Mouse (Mus musculus): ENCODE results near the gene Hexim2. TPM values are rescaled to one million over a fixed set of nuclear protein-coding genes. Genes with fewer than 3 reads are reported as not detected.

The Hexim2 gene
- polyA plus RNA-seq, 1 experiment = 3.1 TPM

GRCm38 (mm10) chr11:103100361-103100760, 31.9 kb upstream of the Hexim2 start:
- no peak overlapping the region for H3K4me3 ChIP-seq (ENCODE audit: insufficient read depth, low read length)
- TF ChIP-seq CTCF (IDR thresholded peaks at IDR 0.05; ENCODE audit: borderline replicate concordance, insufficient read depth, low read length) = no peak
- TF ChIP-seq POLR2A (IDR thresholded peaks at IDR 0.05; ENCODE audit: low read depth, low read length) = no peak
- peaks cover 16% of the 10 kb centered on the region for H3K4me1 ChIP-seq (ENCODE audit: control insufficient read depth, insufficient read depth, low read length)

GRCm38 (mm10) chr11:103101481-103101865, 30.8 kb upstream of the Hexim2 start, which contains the start of the genes Plcd3 and Acbd4:
Gene Plcd3, minus strand, starts transcription at chr11:103101658.
Gene Acbd4, plus strand, starts transcription at chr11:103101682.
- Histone ChIP-seq H3K4me3 (ENCODE audit: insufficient read depth, low read length) (peak within 1 kb of the TSS; percentile 52), H3K4me1 (ENCODE audit: control insufficient read depth, insufficient read depth, low read length) (peaks cover 15% of the 10 kb centered on the region), H3K27ac (ENCODE audit: insufficient read depth, low read length) (peak within 1 kb of the TSS; percentile 36)
- no peak for TF ChIP-seq CTCF (IDR thresholded peaks at IDR 0.05; ENCODE audit: borderline replicate concordance, insufficient read depth, low read length)
- peak; percentile 89 for TF ChIP-seq POLR2A (IDR thresholded peaks at IDR 0.05; ENCODE audit: low read depth, low read length)

More at GRCm38 (mm10) chr11:103100361-103100760, 31.9 kb upstream of the Hexim2 start:
- H3K27ac ChIP-seq (ENCODE audit: insufficient read depth, low read length) = no peak overlapping the region

- H3K4me3 ChIP-seq (ENCODE audit: insufficient read depth, low read length) = peak overlapping the region; percentile 52
- TF ChIP-seq CTCF (IDR thresholded peaks at IDR 0.05; ENCODE audit: borderline replicate concordance, insufficient read depth, low read length) (no peak), POLR2A (IDR thresholded peaks at IDR 0.05; ENCODE audit: low read depth, low read length) (peak; percentile 43; the same call in 1 of the 2 replicates)
- peak overlapping the region; percentile 36 for H3K27ac ChIP-seq (ENCODE audit: insufficient read depth, low read length)
- H3K4me1 ChIP-seq (ENCODE audit: control insufficient read depth, insufficient read depth, low read length) = peaks cover 10% of the 10 kb centered on the region
Measured at GRCm38 (mm10) chr11:103101866-103102501, 30.2 kb upstream of the Hexim2 start.

GRCm38 (mm10) chr11:103102725-103103349, 29.4 kb upstream of the Hexim2 start:
- no peak overlapping the region for H3K27ac ChIP-seq (ENCODE audit: insufficient read depth, low read length)
- TF ChIP-seq POLR2A (IDR thresholded peaks at IDR 0.05; ENCODE audit: low read depth, low read length) = peak; percentile 69
- peak; percentile 99 for TF ChIP-seq CTCF (IDR thresholded peaks at IDR 0.05; ENCODE audit: borderline replicate concordance, insufficient read depth, low read length)
- peak overlapping the region; percentile 56 for H3K4me3 ChIP-seq (ENCODE audit: insufficient read depth, low read length)
- 0 out of 2 replicates have a peak, but pooled peaks cover 2% of the 10 kb centered on the region for H3K4me1 ChIP-seq (ENCODE audit: control insufficient read depth, insufficient read depth, low read length)

- H3K4me3 ChIP-seq (ENCODE audit: insufficient read depth, low read length) = peak overlapping the region; percentile 56
- no peak overlapping the region for H3K27ac ChIP-seq (ENCODE audit: insufficient read depth, low read length)
- 0 out of 2 replicates have a peak, but pooled peaks cover 2% of the 10 kb centered on the region for H3K4me1 ChIP-seq (ENCODE audit: control insufficient read depth, insufficient read depth, low read length)
- TF ChIP-seq CTCF (IDR thresholded peaks at IDR 0.05; ENCODE audit: borderline replicate concordance, insufficient read depth, low read length) (no peak), POLR2A (IDR thresholded peaks at IDR 0.05; ENCODE audit: low read depth, low read length) (no peak)
Measured at GRCm38 (mm10) chr11:103103621-103104020, 28.6 kb upstream of the Hexim2 start.

- H3K4me1 ChIP-seq (ENCODE audit: control insufficient read depth, insufficient read depth, low read length) = 0 out of 2 replicates have a peak, but pooled peaks cover under 1% of the 10 kb centered on the region
- no peak overlapping the region for H3K27ac ChIP-seq (ENCODE audit: insufficient read depth, low read length)
- no peak overlapping the region for H3K4me3 ChIP-seq (ENCODE audit: insufficient read depth, low read length)
- no peak for TF ChIP-seq POLR2A (IDR thresholded peaks at IDR 0.05; ENCODE audit: low read depth, low read length)
- TF ChIP-seq CTCF (IDR thresholded peaks at IDR 0.05; ENCODE audit: borderline replicate concordance, insufficient read depth, low read length) = no peak
Measured at GRCm38 (mm10) chr11:103104469-103104868, 27.8 kb upstream of the Hexim2 start.

- no peak overlapping the region for H3K4me3 ChIP-seq (ENCODE audit: insufficient read depth, low read length)
- no peak for TF ChIP-seq CTCF (IDR thresholded peaks at IDR 0.05; ENCODE audit: borderline replicate concordance, insufficient read depth, low read length)
- no peak for TF ChIP-seq POLR2A (IDR thresholded peaks at IDR 0.05; ENCODE audit: low read depth, low read length)
- H3K27ac ChIP-seq (ENCODE audit: insufficient read depth, low read length) = no peak overlapping the region
- H3K4me1 ChIP-seq (ENCODE audit: control insufficient read depth, insufficient read depth, low read length) = no peaks in the 10 kb centered on the region
Measured at GRCm38 (mm10) chr11:103105180-103105725, 27.0 kb upstream of the Hexim2 start.

GRCm38 (mm10) chr11:103105810-103106209, 26.4 kb upstream of the Hexim2 start:
- no peak overlapping the region for H3K4me3 ChIP-seq (ENCODE audit: insufficient read depth, low read length)
- no peak overlapping the region for H3K27ac ChIP-seq (ENCODE audit: insufficient read depth, low read length)
- TF ChIP-seq POLR2A (IDR thresholded peaks at IDR 0.05; ENCODE audit: low read depth, low read length) = no peak
- TF ChIP-seq CTCF (IDR thresholded peaks at IDR 0.05; ENCODE audit: borderline replicate concordance, insufficient read depth, low read length) = no peak
- H3K4me1 ChIP-seq (ENCODE audit: control insufficient read depth, insufficient read depth, low read length) = no peaks in the 10 kb centered on the region

- Histone ChIP-seq H3K27ac (ENCODE audit: insufficient read depth, low read length) (no peak overlapping the region), H3K4me1 (ENCODE audit: control insufficient read depth, insufficient read depth, low read length) (no peaks in the 10 kb centered on the region)
- TF ChIP-seq CTCF (IDR thresholded peaks at IDR 0.05; ENCODE audit: borderline replicate concordance, insufficient read depth, low read length) = no peak
Measured at GRCm38 (mm10) chr11:103106386-103106785, 25.8 kb upstream of the Hexim2 start.

GRCm38 (mm10) chr11:103111301-103111700, 20.9 kb upstream of the Hexim2 start:
- no peak overlapping the region for H3K4me3 ChIP-seq (ENCODE audit: insufficient read depth, low read length)
- H3K27ac ChIP-seq (ENCODE audit: insufficient read depth, low read length) = peak overlapping the region; percentile 6
- H3K4me1 ChIP-seq (ENCODE audit: control insufficient read depth, insufficient read depth, low read length) = no peaks in the 10 kb centered on the region; the same call in 1 of the 2 replicates
- no peak for TF ChIP-seq CTCF (IDR thresholded peaks at IDR 0.05; ENCODE audit: borderline replicate concordance, insufficient read depth, low read length)
- TF ChIP-seq POLR2A (IDR thresholded peaks at IDR 0.05; ENCODE audit: low read depth, low read length) = no peak

More at GRCm38 (mm10) chr11:103106386-103106785, 25.8 kb upstream of the Hexim2 start:
- H3K4me3 ChIP-seq (ENCODE audit: insufficient read depth, low read length) = no peak overlapping the region
